Mouse (Mus musculus) ES-Bruce4 (cell line): Measurements from ENCODE around the gene F2rl1.
A peak's percentile ranks its signal among the peaks of the same experiment; 100 is the strongest.

ENCODE experiments used
- CTCF ChIP-seq: IDR thresholded peaks from one replicate; pipeline ENCODE4 v1.8.1; 2011; ENCODE audit warnings: low read depth, low read length
- EP300 ChIP-seq: IDR thresholded peaks from 2 replicates; pipeline ENCODE4 v1.6.1; 2011; ENCODE audit warnings: low read depth, low read length; ENCODE audit not compliant: insufficient read depth
- POLR2A ChIP-seq: IDR thresholded peaks from one replicate; pipeline ENCODE4 v1.8.1; 2011; ENCODE audit warnings: low read length; ENCODE audit not compliant: insufficient read depth

DNA sequence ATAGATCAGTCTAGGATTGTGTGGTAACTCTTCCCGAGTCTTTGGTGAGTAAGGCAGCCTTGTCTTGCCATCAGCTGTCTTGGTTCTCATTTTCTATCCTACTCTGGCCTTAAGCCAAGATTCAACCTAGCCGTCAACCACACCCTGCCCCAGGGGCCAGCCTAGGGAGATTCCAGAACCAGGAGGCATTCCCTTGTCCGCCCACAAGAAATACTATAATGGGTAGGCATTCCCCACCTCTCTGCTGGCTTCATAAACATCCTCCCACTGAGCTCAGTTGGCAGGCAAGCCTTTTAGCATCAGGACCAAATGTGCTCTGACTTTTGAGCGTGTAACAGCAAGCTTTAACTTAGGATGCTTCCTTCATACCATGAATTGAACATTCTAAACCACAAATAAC lies 10.3 kb downstream of the F2rl1 start:
- TF ChIP-seq POLR2A = no peak
- TF ChIP-seq EP300 = 0 out of 2 replicates have a peak, but pooled peaks have one; percentile 16
- TF ChIP-seq CTCF = no peak
